Mouse (Mus musculus): ENCODE data around the gene Slit3. TPM values are rescaled to one million over a fixed set of nuclear protein-coding genes. Genes with fewer than 3 reads are reported as not detected.
A peak's percentile ranks its signal among the peaks of the same experiment; 100 is the strongest.

Gene Slit3
- total and polyA plus RNA-seq, 3 experiments = not detected

DNA sequence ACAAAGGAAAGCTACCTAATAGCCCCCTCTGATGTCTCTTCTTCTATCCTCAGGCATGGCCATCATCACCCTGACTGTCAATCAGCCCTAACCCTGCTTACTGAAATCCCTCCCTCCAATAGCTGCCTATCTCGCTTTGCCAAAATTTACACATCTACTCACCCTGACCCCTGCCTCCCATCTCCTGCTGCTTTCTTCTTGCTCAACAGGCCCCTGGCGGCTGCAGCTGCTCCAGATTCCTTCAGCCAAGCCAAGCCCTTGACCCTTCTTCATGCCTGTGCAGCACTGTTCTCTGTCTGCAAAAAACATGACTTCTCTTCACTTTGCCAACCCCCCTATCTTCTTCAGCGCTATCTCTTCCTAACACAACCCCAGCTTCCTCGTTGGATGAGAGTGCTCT lies 245.6 kb downstream of the Slit3 start:
- H3K27me3 ChIP-seq (ENCODE audit: control insufficient read depth in 1 of 2, insufficient read depth in 2 of 2, low read length in 2 of 2) = no peaks in the 10 kb centered on the region
- DNase-seq (ENCODE audit: low read depth, low spot score) = no peak
- H3K9ac ChIP-seq (ENCODE audit: control insufficient read depth, low read depth, low read length, poor library complexity, severe bottlenecking) = no peak overlapping the region
- H3K36me3 ChIP-seq (ENCODE audit: control insufficient read depth in 1 of 2, insufficient read depth in 2 of 2, low read length in 2 of 2) = no peaks in the 10 kb centered on the region
- TF ChIP-seq CTCF (IDR thresholded peaks at IDR 0.05 in 2 of 3, conservative IDR thresholded peaks at IDR 0.05 in 1 of 3; ENCODE audit: control insufficient read depth in 1 of 3, insufficient read depth in 1 of 3, low read depth in 2 of 3, low read length in 3 of 3, poor library complexity in 1 of 3, severe bottlenecking in 1 of 3) (no peak), TAL1 (IDR thresholded peaks at IDR 0.05; ENCODE audit: low read length) (no peak), RCOR1 (IDR thresholded peaks at IDR 0.05; ENCODE audit: low read depth, low read length) (no peak), MYB (IDR thresholded peaks at IDR 0.05; ENCODE audit: low read depth, low read length) (no peak)
- no peaks in the 10 kb centered on the region for H3K79me2 ChIP-seq (ENCODE audit: control insufficient read depth, insufficient read depth, low read length, poor library complexity)
- H3K4me3 ChIP-seq (ENCODE audit: control insufficient read depth in 1 of 2, insufficient read depth in 1 of 2, low read depth in 2 of 2, low read length in 2 of 2) = no peak overlapping the region
- no peaks in the 10 kb centered on the region for H3K9me3 ChIP-seq (replicated peaks; ENCODE audit: insufficient read depth, low read length)
- H3K4me1 ChIP-seq (ENCODE audit: control insufficient read depth in 1 of 2, insufficient read depth in 2 of 2, low read length in 2 of 2) = no peaks in the 10 kb centered on the region
- no peak overlapping the region for H3K27ac ChIP-seq (ENCODE audit: control insufficient read depth, low read depth, low read length)

DNA sequence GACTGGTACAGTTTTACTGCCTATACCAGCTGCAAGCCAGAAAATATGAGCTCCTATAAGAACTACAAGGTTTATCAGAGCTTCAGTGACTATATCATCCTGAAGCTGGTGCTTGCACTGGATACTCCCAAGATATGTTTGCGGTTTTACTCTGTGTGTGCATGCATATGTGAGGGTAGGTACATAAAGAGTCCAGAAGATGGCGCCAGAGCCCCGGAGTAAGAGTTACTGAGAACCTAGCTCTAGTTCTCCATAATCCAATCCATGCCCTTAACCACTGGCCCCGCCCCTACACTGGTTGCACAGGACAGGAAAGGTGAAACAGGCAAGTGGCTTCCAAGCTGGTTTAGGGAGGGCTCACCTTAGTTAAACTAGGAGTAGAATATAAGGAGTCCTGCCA lies 246.2 kb downstream of the Slit3 start:
- DNase-seq (ENCODE audit: low read depth, low spot score) = peak; percentile 10
- Histone ChIP-seq H3K27me3 (ENCODE audit: control insufficient read depth in 1 of 2, insufficient read depth in 2 of 2, low read length in 2 of 2) (no peaks in the 10 kb centered on the region), H3K79me2 (ENCODE audit: control insufficient read depth, insufficient read depth, low read length, poor library complexity) (no peaks in the 10 kb centered on the region), H3K27ac (ENCODE audit: control insufficient read depth, low read depth, low read length) (no peak overlapping the region), H3K36me3 (ENCODE audit: control insufficient read depth in 1 of 2, insufficient read depth in 2 of 2, low read length in 2 of 2) (no peaks in the 10 kb centered on the region), H3K4me1 (ENCODE audit: control insufficient read depth in 1 of 2, insufficient read depth in 2 of 2, low read length in 2 of 2) (no peaks in the 10 kb centered on the region), H3K9ac (ENCODE audit: control insufficient read depth, low read depth, low read length, poor library complexity, severe bottlenecking) (no peak overlapping the region), H3K9me3 (replicated peaks; ENCODE audit: insufficient read depth, low read length) (no peaks in the 10 kb centered on the region), H3K4me3 (ENCODE audit: control insufficient read depth in 1 of 2, insufficient read depth in 1 of 2, low read depth in 2 of 2, low read length in 2 of 2) (no peak overlapping the region)
- TF ChIP-seq RAD21 (IDR thresholded peaks at IDR 0.05; ENCODE audit: low read depth, low read length) = peak; percentile 9
- no peak for TF ChIP-seq MAX (IDR thresholded peaks at IDR 0.05; ENCODE audit: low read length)
- TF ChIP-seq CTCF (IDR thresholded peaks at IDR 0.05 in 2 of 3, conservative IDR thresholded peaks at IDR 0.05 in 1 of 3; ENCODE audit: control insufficient read depth in 1 of 3, insufficient read depth in 1 of 3, low read depth in 2 of 3, low read length in 3 of 3, poor library complexity in 1 of 3, severe bottlenecking in 1 of 3) = 0 out of 6 replicates have a peak, but pooled peaks of 1 of the 3 experiments have one; percentile 7

DNA sequence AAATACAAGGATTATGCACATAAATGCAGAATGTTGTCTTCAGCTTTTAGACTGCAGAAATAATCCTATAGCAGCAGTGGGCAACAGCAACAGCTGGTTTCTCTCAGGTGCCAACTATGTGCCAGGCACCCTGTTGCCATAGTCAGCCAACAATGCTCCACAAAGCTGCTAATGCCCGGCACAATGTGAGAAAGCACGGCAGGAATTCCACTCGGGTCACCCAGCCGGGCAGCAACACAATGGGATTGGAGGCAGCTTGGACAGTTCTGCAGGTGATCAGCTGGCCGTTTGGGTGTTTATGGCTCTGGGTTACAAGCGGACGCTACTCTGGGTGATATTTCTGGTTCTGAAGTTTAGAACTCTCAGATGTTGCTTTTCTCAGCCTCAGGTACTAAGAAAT lies 248.9 kb downstream of the Slit3 start:
- Histone ChIP-seq H3K4me1 (ENCODE audit: control insufficient read depth in 1 of 2, insufficient read depth in 2 of 2, low read length in 2 of 2) (no peaks in the 10 kb centered on the region), H3K27me3 (ENCODE audit: control insufficient read depth in 1 of 2, insufficient read depth in 2 of 2, low read length in 2 of 2) (no peaks in the 10 kb centered on the region), H3K9ac (ENCODE audit: control insufficient read depth, low read depth, low read length, poor library complexity, severe bottlenecking) (no peak overlapping the region), H3K4me3 (ENCODE audit: control insufficient read depth in 1 of 2, insufficient read depth in 1 of 2, low read depth in 2 of 2, low read length in 2 of 2) (no peak overlapping the region), H3K27ac (ENCODE audit: control insufficient read depth, low read depth, low read length) (no peak overlapping the region), H3K36me3 (ENCODE audit: control insufficient read depth in 1 of 2, insufficient read depth in 2 of 2, low read length in 2 of 2) (no peaks in the 10 kb centered on the region), H3K9me3 (replicated peaks; ENCODE audit: insufficient read depth, low read length) (no peaks in the 10 kb centered on the region), H3K79me2 (ENCODE audit: control insufficient read depth, insufficient read depth, low read length, poor library complexity) (no peaks in the 10 kb centered on the region)
- TF ChIP-seq EP300 (IDR thresholded peaks at IDR 0.05; ENCODE audit: low read depth in 1 of 2, low read length in 2 of 2) = no peak
- TF ChIP-seq GATA1 (IDR thresholded peaks at IDR 0.05; ENCODE audit: low read depth, low read length) = no peak
- no peak for TF ChIP-seq MYC (IDR thresholded peaks at IDR 0.05; ENCODE audit: low read depth, low read length)
- TF ChIP-seq TBP (IDR thresholded peaks at IDR 0.05; ENCODE audit: low read depth, low read length) = no peak
- no peak for TF ChIP-seq BHLHE40 (IDR thresholded peaks at IDR 0.05; ENCODE audit: borderline replicate concordance, low read depth, low read length)
- no peak for TF ChIP-seq SMC3 (IDR thresholded peaks at IDR 0.05; ENCODE audit: low read depth, low read length)
- no peak for TF ChIP-seq GABPA (IDR thresholded peaks at IDR 0.05; ENCODE audit: low read depth, low read length)
- TF ChIP-seq TCF12 (IDR thresholded peaks at IDR 0.05; ENCODE audit: low read depth, low read length) = no peak
- no peak for TF ChIP-seq ZMIZ1 (IDR thresholded peaks at IDR 0.05; ENCODE audit: low read depth, low read length)
- TF ChIP-seq POLR2AphosphoS5 (IDR thresholded peaks at IDR 0.05; ENCODE audit: borderline replicate concordance, low read depth, low read length) = no peak
- TF ChIP-seq ELF1 (IDR thresholded peaks at IDR 0.05; ENCODE audit: low read depth, low read length) = no peak
- no peak for TF ChIP-seq USF2 (IDR thresholded peaks at IDR 0.05; ENCODE audit: borderline replicate concordance in 1 of 2, insufficient read depth in 1 of 2, low read depth in 1 of 2, low read length in 2 of 2)
- no peak for TF ChIP-seq E2F4 (IDR thresholded peaks at IDR 0.05; ENCODE audit: borderline replicate concordance, low read depth, low read length)
- TF ChIP-seq KAT2A (conservative IDR thresholded peaks at IDR 0.05; ENCODE audit: low read depth, low read length) = no peak
- no peak for DNase-seq (ENCODE audit: low read depth, low spot score)

All from MEL (cell line).